Mouse (Mus musculus): ENCODE results near the gene Zfp169. TPM values are rescaled to one million over a fixed set of nuclear protein-coding genes. Genes with fewer than 3 reads are reported as not detected.
A peak's percentile ranks its signal among the peaks of the same experiment; 100 is the strongest.

Gene Zfp169
- polyA plus RNA-seq, 1 experiment from 2014 or later, result 5.6 TPM

GRCm38 (mm10) chr13:48545476-48546281 lies 32.4 kb upstream of the Zfp169 start:
- in situ Hi-C loops (cut with MboI; ENCODE audit: low pct_unique_long_range_greater_than_20kb), result no loop called here
- ChIA-PET CTCF (interaction anchor here (1.1 to 1.8 kb wide), 2 partner anchors 12 to 26 kb away, joined by 3 read pairs; no protein-coding TSS in a partner anchor), POLR2A (interaction anchor here (1.0 to 1.5 kb wide), 3 partner anchors 12 to 20 kb away, joined by 3 to 9 read pairs (median 4); no protein-coding TSS in a partner anchor)
- no peaks in the 10 kb centered on the region for H3K27me3 ChIP-seq
- DNase-seq (ENCODE audit: low read depth, low spot score), result peak; percentile 88
- peak; percentile 73 for ATAC-seq
- TF ChIP-seq CTCF (IDR thresholded peaks at IDR 0.05), result no peak

GRCm38 (mm10) chr13:48544867-48545266 lies 31.6 kb upstream of the Zfp169 start:
- POLR2A ChIA-PET, result no interaction called here
- no peak for ATAC-seq

GRCm38 (mm10) chr13:48544391-48544790 lies 31.1 kb upstream of the Zfp169 start:
- TF ChIP-seq CTCF (IDR thresholded peaks at IDR 0.05), result no peak
- ChIA-PET CTCF (interaction anchor here (1.8 to 3.7 kb wide), 2 partner anchors 15 to 27 kb away, joined by 3 to 12 read pairs; no protein-coding TSS in a partner anchor), POLR2A (no interaction called here)
- DNase-seq (ENCODE audit: low read depth, low spot score) (no peak), ATAC-seq (no peak)
- in situ Hi-C loops (cut with MboI; ENCODE audit: low pct_unique_long_range_greater_than_20kb), result no loop called here
- no peaks in the 10 kb centered on the region for H3K27me3 ChIP-seq

More at GRCm38 (mm10) chr13:48544867-48545266, 31.6 kb upstream of the Zfp169 start:
- no peak for TF ChIP-seq CTCF (IDR thresholded peaks at IDR 0.05)
- no peak for DNase-seq (ENCODE audit: low read depth, low spot score)
- no peaks in the 10 kb centered on the region for H3K27me3 ChIP-seq
- in situ Hi-C loops (cut with MboI; ENCODE audit: low pct_unique_long_range_greater_than_20kb), result no loop called here
- CTCF ChIA-PET, result interaction anchor here (1.8 to 3.7 kb wide), 2 partner anchors 16 to 27 kb away, joined by 3 to 12 read pairs; no protein-coding TSS in a partner anchor

GRCm38 (mm10) chr13:48540488-48540887 lies 27.2 kb upstream of the Zfp169 start:
- TF ChIP-seq CTCF (IDR thresholded peaks at IDR 0.05), result no peak
- no peak for DNase-seq (ENCODE audit: low read depth, low spot score)
- ChIA-PET POLR2A (no interaction called here), CTCF (interaction anchor here (1.0 to 2.5 kb wide), 2 partner anchors 11 to 31 kb away, joined by 3 to 7 read pairs; no protein-coding TSS in a partner anchor)
- no peak for ATAC-seq
- H3K27me3 ChIP-seq, result no peaks in the 10 kb centered on the region
- in situ Hi-C loops (cut with MboI; ENCODE audit: low pct_unique_long_range_greater_than_20kb), result no loop called here

GRCm38 (mm10) chr13:48533441-48533840 lies 20.2 kb upstream of the Zfp169 start:
- DNase-seq (ENCODE audit: low read depth, low spot score) (no peak), ATAC-seq (no peak)
- POLR2A ChIA-PET, result interaction anchor here (1.1 to 1.4 kb wide), 2 partner anchors 10 to 13 kb away, joined by 3 read pairs; no protein-coding TSS in a partner anchor
- in situ Hi-C loops (cut with MboI; ENCODE audit: low pct_unique_long_range_greater_than_20kb), result loop anchor here (5.0 kb wide), 1 partner anchor 39 kb away; no protein-coding TSS in a partner anchor
- CTCF ChIA-PET, result interaction anchor here (0.9 to 3.3 kb wide), 3 partner anchors 9 to 107 kb away, joined by 3 to 14 read pairs (median 4); no protein-coding TSS in a partner anchor
- TF ChIP-seq CTCF (IDR thresholded peaks at IDR 0.05), result no peak
- no peaks in the 10 kb centered on the region for H3K27me3 ChIP-seq

- TF ChIP-seq CTCF (IDR thresholded peaks at IDR 0.05), result no peak
- no peak for DNase-seq (ENCODE audit: low read depth, low spot score)
- no peak for ATAC-seq
- CTCF ChIA-PET, result interaction anchor here (0.8 to 4.1 kb wide), 5 partner anchors 10 to 122 kb away, joined by 3 to 43 read pairs (median 4); no protein-coding TSS in a partner anchor
- no peaks in the 10 kb centered on the region for H3K27me3 ChIP-seq
- POLR2A ChIA-PET, result interaction anchor here (1.3 kb wide), 1 partner anchor 109 kb away, joined by 3 read pairs; no protein-coding TSS in a partner anchor
- in situ Hi-C loops (cut with MboI; ENCODE audit: low pct_unique_long_range_greater_than_20kb), result loop anchor here (5.0 kb wide), 1 partner anchor 41 kb away; no protein-coding TSS in a partner anchor
Observed at GRCm38 (mm10) chr13:48531448-48531847, 18.2 kb upstream of the Zfp169 start.

- ChIA-PET POLR2A (interaction anchor here (1.3 kb wide), 1 partner anchor 110 kb away, joined by 3 read pairs; no protein-coding TSS in a partner anchor), CTCF (interaction anchor here (1.0 to 4.1 kb wide), 6 partner anchors 9 to 109 kb away, joined by 3 to 43 read pairs (median 12); no protein-coding TSS in a partner anchor)
- in situ Hi-C loops (cut with MboI; ENCODE audit: low pct_unique_long_range_greater_than_20kb), result loop anchor here (5.0 kb wide), 1 partner anchor 42 kb away; no protein-coding TSS in a partner anchor
- no peaks in the 10 kb centered on the region for H3K27me3 ChIP-seq
- ATAC-seq (no peak), DNase-seq (ENCODE audit: low read depth, low spot score) (no peak)
- no peak for TF ChIP-seq CTCF (IDR thresholded peaks at IDR 0.05)
Observed at GRCm38 (mm10) chr13:48530685-48531084, 17.4 kb upstream of the Zfp169 start.

- H3K27me3 ChIP-seq, result no peaks in the 10 kb centered on the region
- ATAC-seq, result no peak
Observed at GRCm38 (mm10) chr13:48529028-48529427, 15.8 kb upstream of the Zfp169 start.

GRCm38 (mm10) chr13:48528123-48528871 lies 15.0 kb upstream of the Zfp169 start:
- CTCF ChIA-PET, result interaction anchor here (0.7 to 4.1 kb wide), 22 partner anchors 11 to 120 kb away, joined by 3 to 43 read pairs (median 4); no protein-coding TSS in a partner anchor
- POLR2A ChIA-PET, result interaction anchor here (1.2 kb wide), 1 partner anchor 42 kb away, joined by 3 read pairs; no protein-coding TSS in a partner anchor
- peak; percentile 35 for DNase-seq (ENCODE audit: low read depth, low spot score)
- no peaks in the 10 kb centered on the region for H3K27me3 ChIP-seq
- ATAC-seq, result peak; percentile 67
- in situ Hi-C loops (cut with MboI; ENCODE audit: low pct_unique_long_range_greater_than_20kb), result no loop called here
- peak; percentile 88 for TF ChIP-seq CTCF (IDR thresholded peaks at IDR 0.05)

More at GRCm38 (mm10) chr13:48529028-48529427, 15.8 kb upstream of the Zfp169 start:
- ChIA-PET POLR2A (interaction anchor here (0.7 to 1.2 kb wide), 3 partner anchors 41 to 117 kb away, joined by 3 read pairs; no protein-coding TSS in a partner anchor), CTCF (interaction anchor here (0.7 to 4.1 kb wide), 20 partner anchors 10 to 119 kb away, joined by 3 to 43 read pairs (median 4); no protein-coding TSS in a partner anchor)
- in situ Hi-C loops (cut with MboI; ENCODE audit: low pct_unique_long_range_greater_than_20kb), result no loop called here
- TF ChIP-seq CTCF (IDR thresholded peaks at IDR 0.05), result no peak
- DNase-seq (ENCODE audit: low read depth, low spot score), result no peak

Data from Patski (cell line).